Mouse (Mus musculus) limb, embryonic 14.5 days (tissue): ENCODE results near the gene Rassf2. TPM values are rescaled to one million over a fixed set of nuclear protein-coding genes. Genes with fewer than 3 reads are reported as not detected.

Experiments used
- ATAC-seq: fragments of 200-750 bp; cut with Nextera tagmentation; 2 replicates; pipeline ENCODE4 v1.8.0; 2017; ENCODE audit warnings: low read depth, moderate number of reproducible peaks, moderate TSS enrichment; ENCODE audit not compliant: low FRiP score
- DNase-seq: peaks from one replicate; pipeline ENCODE4 v3.0.0-alpha.2; 2015; ENCODE audit warnings: low spot score
- H3K27ac ChIP-seq: fragments of 300-500 bp; sonication (generic); replicated peaks from 2 replicates; pipeline ENCODE4 v1.5.1; 2014; ENCODE audit warnings: low read depth, mild to moderate bottlenecking, low read length, moderate library complexity, mixed read lengths
- H3K27me3 ChIP-seq: fragments of 300-500 bp; sonication (generic); 2 replicates; pipeline ENCODE4 v1.6.1; 2014; ENCODE audit warnings: low read length, mixed read lengths; ENCODE audit not compliant: control insufficient read depth, insufficient read depth
- H3K36me3 ChIP-seq: fragments of 300-500 bp; sonication (generic); 2 replicates; pipeline ENCODE4 v1.6.1; 2014; ENCODE audit warnings: mild to moderate bottlenecking, low read length, moderate library complexity, mixed read lengths; ENCODE audit not compliant: control insufficient read depth, insufficient read depth
- H3K4me1 ChIP-seq: fragments of 300-500 bp; sonication (generic); 2 replicates; pipeline ENCODE4 v1.6.1; 2014; ENCODE audit warnings: antibody characterized with exemption, low read length, mixed read lengths; ENCODE audit not compliant: control insufficient read depth, insufficient read depth
- H3K4me2 ChIP-seq: fragments of 300-500 bp; sonication (generic); replicated peaks from 2 replicates; pipeline ENCODE4 v1.6.1; 2014; ENCODE audit warnings: low read depth, mild to moderate bottlenecking, low read length, moderate library complexity; ENCODE audit not compliant: severe bottlenecking
- H3K4me3 ChIP-seq: fragments of 300-500 bp; sonication (generic); replicated peaks from 2 replicates; pipeline ENCODE4 v1.5.1; 2014; ENCODE audit warnings: low read length
- H3K9ac ChIP-seq: fragments of 300-500 bp; sonication (generic); 2 replicates; pipeline ENCODE4 v1.6.1; 2014; ENCODE audit warnings: mild to moderate bottlenecking, low read depth, low read length, moderate library complexity; ENCODE audit not compliant: severe bottlenecking
- H3K9me3 ChIP-seq: fragments of 300-500 bp; sonication (generic); 2 replicates; pipeline ENCODE4 v1.6.1; 2016; ENCODE audit warnings: low read length; ENCODE audit not compliant: control insufficient read depth
- POLR2A ChIP-seq: fragments of 200-500 bp; IDR thresholded peaks from 2 replicates; pipeline ENCODE4 v1.8.0; 2012; ENCODE audit warnings: inconsistent platforms, mild to moderate bottlenecking, moderate library complexity, borderline replicate concordance; ENCODE audit not compliant: insufficient read depth, insufficient read length; ENCODE audit errors: extremely low read depth
- WGBS: fragments of 180-500 bp; shearing (Covaris S2); extraction: QIAGEN DNeasy Blood & Tissue Kit; methylation state at CpG from one replicate; pipeline ENCODE4 v1.1.7; 2014; 5-methylcytosine and 5-hydroxymethylcytosine counted together
- polyA plus RNA-seq, 2 experiments: library from polyadenylated mRNA; depleted of rRNA in 1 of 2; stranded (reverse) in 1 of 2; unstranded in 1 of 2; fragments of >200 nt; fragmentation: Nextera tagmentation in 1 of 2; extraction: Ambion mirVana in 1 of 2; gene quantifications; 2 replicates each; pipeline versions ENCODE4 v1.2.1 to v1.2.3; 2012 to 2014

Gene Rassf2
- polyA plus RNA-seq, 2 experiments = 13.2 to 14.6 TPM

DNA sequence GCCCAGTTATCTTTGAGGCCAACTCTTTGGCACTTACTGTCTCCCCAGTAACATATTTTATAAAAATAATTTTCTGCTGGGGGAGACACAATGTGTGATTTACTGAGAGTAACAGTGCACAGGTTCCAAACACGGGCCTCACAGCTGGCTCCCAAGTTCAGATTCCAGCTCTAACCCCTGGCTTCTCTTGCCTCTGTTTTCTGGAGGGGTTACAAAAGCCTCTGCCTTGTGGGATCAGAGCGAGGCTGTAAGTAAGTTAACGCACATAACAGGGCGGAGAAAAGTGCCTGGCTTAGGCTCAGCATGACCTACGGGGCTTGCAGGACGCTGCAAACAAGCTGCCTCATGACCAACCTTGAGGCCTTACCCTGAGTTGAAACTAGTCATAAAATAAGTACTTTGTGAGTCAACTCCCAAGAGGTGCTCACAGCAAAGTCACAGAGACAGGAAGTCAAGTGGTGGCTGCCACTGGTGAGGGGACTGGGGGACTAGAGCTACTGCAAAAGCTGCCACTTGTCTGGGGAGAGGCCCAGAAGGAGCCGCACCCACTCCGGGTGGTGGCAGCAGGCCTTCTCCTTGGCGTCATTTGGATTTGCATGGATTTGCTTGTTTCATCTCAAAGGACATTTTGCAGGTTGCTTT, 25.4 kb downstream of the Rassf2 start:
- H3K36me3 ChIP-seq = no peaks in the 10 kb centered on the region
- ATAC-seq (no peak), DNase-seq (no peak)
- no peak for TF ChIP-seq POLR2A
- H3K4me2 ChIP-seq = no peak overlapping the region
- no peaks in the 10 kb centered on the region for H3K27me3 ChIP-seq
- no peak overlapping the region for H3K4me3 ChIP-seq
- no peaks in the 10 kb centered on the region for H3K9me3 ChIP-seq
- no peak overlapping the region for H3K27ac ChIP-seq
- H3K4me1 ChIP-seq = peaks cover 40% of the 10 kb centered on the region
- WGBS = 65% methylated on average over 9 of the region's 9 CpGs
- H3K9ac ChIP-seq = no peak overlapping the region

DNA sequence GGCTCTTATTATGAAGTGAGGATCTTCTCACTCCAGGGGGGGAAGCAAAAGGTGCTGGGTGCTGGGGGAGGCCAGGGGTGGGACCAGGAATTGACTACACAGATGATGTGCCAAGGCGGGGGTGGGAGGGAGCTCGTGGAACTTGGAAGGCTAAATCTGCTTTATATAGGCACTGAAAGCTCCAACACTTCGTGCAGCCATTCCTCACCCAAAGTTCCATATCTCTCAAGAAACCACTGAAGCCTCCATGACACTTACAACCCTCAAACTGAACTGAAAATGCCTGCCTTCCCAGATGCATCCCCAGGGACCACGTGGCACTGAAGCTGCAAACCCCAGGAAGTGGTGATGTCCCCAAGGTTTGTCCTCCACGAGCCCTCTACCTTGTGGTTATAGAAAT, 26.1 kb downstream of the Rassf2 start:
- Histone ChIP-seq H3K36me3 (no peaks in the 10 kb centered on the region), H3K4me2 (no peak overlapping the region), H3K9ac (no peak overlapping the region), H3K4me1 (peaks cover 40% of the 10 kb centered on the region), H3K27me3 (no peaks in the 10 kb centered on the region), H3K9me3 (no peaks in the 10 kb centered on the region), H3K27ac (no peak overlapping the region), H3K4me3 (no peak overlapping the region)
- ATAC-seq = no peak
- TF ChIP-seq POLR2A = no peak
- DNase-seq = no peak
- WGBS = 74% methylated on average over 5 of the region's 5 CpGs

DNA sequence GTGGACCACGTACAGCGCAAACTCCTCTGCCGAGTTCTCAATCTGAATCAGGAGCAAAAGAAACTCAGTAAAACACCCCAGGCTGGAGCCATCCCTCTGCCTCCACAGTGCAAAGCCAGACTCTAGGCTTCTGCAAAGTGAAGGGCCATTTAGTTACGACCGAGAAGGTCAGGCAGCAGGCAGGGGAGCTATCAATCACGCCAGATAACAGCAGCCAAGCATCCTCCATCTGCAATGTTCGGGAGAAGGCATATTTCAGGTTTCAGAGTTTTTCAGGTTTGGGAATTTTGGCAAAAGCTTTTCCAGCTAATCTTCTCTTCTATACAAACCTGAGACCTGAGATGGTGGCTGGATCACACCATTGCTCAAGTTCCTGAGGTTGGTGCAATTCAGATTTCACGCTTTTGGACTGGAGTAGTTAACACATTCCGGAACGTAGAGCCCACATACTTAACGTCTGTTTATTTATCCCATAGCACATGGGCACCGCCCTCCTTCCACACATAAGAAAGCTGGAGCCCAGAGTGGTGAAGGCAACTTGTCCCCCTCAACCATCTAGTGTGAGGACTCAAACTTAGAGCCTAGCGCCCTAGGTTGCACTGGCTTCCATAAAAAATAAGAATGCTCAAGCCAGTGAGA, 28.2 kb downstream of the Rassf2 start:
- DNase-seq = no peak
- Histone ChIP-seq H3K9me3 (no peaks in the 10 kb centered on the region), H3K9ac (no peak overlapping the region), H3K4me1 (peaks cover 28% of the 10 kb centered on the region), H3K27ac (no peak overlapping the region), H3K27me3 (no peaks in the 10 kb centered on the region), H3K4me3 (no peak overlapping the region), H3K4me2 (no peak overlapping the region), H3K36me3 (no peaks in the 10 kb centered on the region)
- ATAC-seq = no peak
- WGBS = 43% methylated on average over 13 of the region's 13 CpGs
- no peak for TF ChIP-seq POLR2A

DNA sequence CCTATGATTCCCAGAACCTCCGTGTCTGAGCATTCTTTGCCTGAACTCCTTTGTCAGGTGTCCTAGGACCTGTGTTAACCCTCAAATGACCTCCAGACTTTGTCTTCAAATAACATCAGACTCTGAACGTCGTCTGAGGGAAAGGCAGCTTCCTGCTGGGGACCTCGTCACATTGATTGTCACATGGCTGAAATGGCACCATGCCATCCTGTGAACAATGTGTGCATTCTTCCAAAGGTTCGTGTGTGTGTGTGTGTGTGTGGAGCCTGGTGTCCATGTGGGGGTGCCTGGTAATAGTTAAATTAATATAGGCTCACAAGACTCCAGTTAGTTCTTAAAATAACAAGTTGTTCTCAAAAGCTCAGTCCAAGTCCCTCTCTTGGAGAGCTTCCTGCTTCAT, 32.7 kb downstream of the Rassf2 start:
- Histone ChIP-seq H3K9me3 (no peaks in the 10 kb centered on the region), H3K9ac (no peak overlapping the region), H3K27me3 (no peaks in the 10 kb centered on the region), H3K36me3 (no peaks in the 10 kb centered on the region), H3K4me1 (peaks cover 11% of the 10 kb centered on the region), H3K4me3 (no peak overlapping the region), H3K27ac (no peak overlapping the region), H3K4me2 (no peak overlapping the region)
- no peak for ATAC-seq
- TF ChIP-seq POLR2A = no peak
- DNase-seq = no peak
- WGBS = 39% methylated on average over 5 of the region's 5 CpGs

DNA sequence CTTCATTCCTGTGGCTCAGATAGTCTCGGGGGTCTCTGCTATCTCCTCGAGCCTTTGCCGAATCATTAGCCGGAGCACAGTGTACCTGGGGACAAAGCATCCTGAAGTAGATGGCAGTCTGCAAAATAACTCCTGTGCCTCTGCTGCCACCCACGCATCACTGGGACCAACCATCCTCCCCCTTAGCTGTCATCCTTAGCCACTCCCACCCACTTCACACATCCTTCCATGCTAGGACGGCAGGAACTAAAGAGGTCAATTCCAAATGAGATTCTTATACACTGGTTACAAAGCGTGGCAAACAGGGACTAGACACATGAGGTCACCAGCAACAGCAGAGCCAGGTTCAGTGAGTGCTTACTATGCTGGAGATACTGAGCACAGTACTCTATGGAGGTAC, 33.7 kb downstream of the Rassf2 start:
- Histone ChIP-seq H3K4me3 (no peak overlapping the region), H3K4me2 (no peak overlapping the region), H3K27me3 (no peaks in the 10 kb centered on the region), H3K9ac (no peak overlapping the region), H3K4me1 (peaks cover 14% of the 10 kb centered on the region), H3K27ac (no peak overlapping the region), H3K9me3 (no peaks in the 10 kb centered on the region), H3K36me3 (no peaks in the 10 kb centered on the region)
- TF ChIP-seq POLR2A = no peak
- 79% methylated on average over 7 of the region's 7 CpGs for WGBS
- ATAC-seq = no peak
- DNase-seq = no peak

DNA sequence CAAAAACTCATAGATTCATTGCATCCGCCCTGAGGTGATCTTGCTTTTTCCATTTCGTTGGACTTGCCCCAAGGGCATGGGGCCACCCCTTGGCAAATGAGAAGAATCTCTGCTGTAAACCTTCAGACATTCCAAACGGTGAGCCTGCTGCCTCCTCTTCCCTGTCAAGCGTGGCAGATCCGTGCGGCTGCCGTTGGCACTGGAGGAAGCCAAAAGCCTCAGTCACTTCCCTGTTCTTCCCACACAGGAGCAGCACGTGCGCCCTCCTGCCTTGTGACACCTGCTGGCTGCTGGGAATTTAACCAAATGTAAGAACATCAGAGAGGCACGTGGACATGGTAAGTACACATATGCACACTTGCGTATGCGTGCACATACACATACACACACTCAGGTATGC, 34.3 kb downstream of the Rassf2 start:
- WGBS = 87% methylated on average over 12 of the region's 12 CpGs
- TF ChIP-seq POLR2A = no peak
- H3K36me3 ChIP-seq = no peaks in the 10 kb centered on the region

More for the DNA sequence above, 34.3 kb downstream of the Rassf2 start:
- Histone ChIP-seq H3K9ac (no peak overlapping the region), H3K27ac (no peak overlapping the region), H3K9me3 (no peaks in the 10 kb centered on the region), H3K4me2 (no peak overlapping the region), H3K27me3 (no peaks in the 10 kb centered on the region), H3K4me1 (peaks cover 14% of the 10 kb centered on the region), H3K4me3 (no peak overlapping the region)
- no peak for ATAC-seq
- no peak for DNase-seq
